Mouse (Mus musculus): ENCODE measurements around the gene Tbc1d2.

The Tbc1d2 gene

GRCm38 (mm10) chr4:46650086-46650753 is at the start of gene Tbc1d2:
Tbc1d2 (minus strand) TSS chr4:46650209.
- DNase-seq (ENCODE audit: low spot score): peak; percentile 95

GRCm38 (mm10) chr4:46696467-46696866 is 46.5 kb upstream of the Tbc1d2 start:
- no peak for DNase-seq (ENCODE audit: low spot score)

GRCm38 (mm10) chr4:46690565-46690964 is 40.6 kb upstream of the Tbc1d2 start:
- DNase-seq (ENCODE audit: low spot score): no peak

- no peak for DNase-seq (ENCODE audit: low spot score)
Measured at GRCm38 (mm10) chr4:46690023-46690420, 40.0 kb upstream of the Tbc1d2 start.

- peak; percentile 44 for DNase-seq (ENCODE audit: low spot score)
Measured at GRCm38 (mm10) chr4:46689397-46690022, 39.5 kb upstream of the Tbc1d2 start.

GRCm38 (mm10) chr4:46688213-46688832 is 38.3 kb upstream of the Tbc1d2 start:
- no peak for DNase-seq (ENCODE audit: low spot score)

- no peak for DNase-seq (ENCODE audit: low spot score)
Measured at GRCm38 (mm10) chr4:46684160-46684559, 34.2 kb upstream of the Tbc1d2 start.

- DNase-seq (ENCODE audit: low spot score): no peak
Measured at GRCm38 (mm10) chr4:46676646-46677045, 26.6 kb upstream of the Tbc1d2 start.

GRCm38 (mm10) chr4:46675992-46676391 is 26.0 kb upstream of the Tbc1d2 start:
- no peak for DNase-seq (ENCODE audit: low spot score)

GRCm38 (mm10) chr4:46675272-46675785 is 25.3 kb upstream of the Tbc1d2 start:
- DNase-seq (ENCODE audit: low spot score): no peak

GRCm38 (mm10) chr4:46668620-46669019 is 18.6 kb upstream of the Tbc1d2 start:
- DNase-seq (ENCODE audit: low spot score): no peak

- no peak for DNase-seq (ENCODE audit: low spot score)
Measured at GRCm38 (mm10) chr4:46666420-46666819, 16.4 kb upstream of the Tbc1d2 start.

GRCm38 (mm10) chr4:46665371-46665774 is 15.4 kb upstream of the Tbc1d2 start:
- peak; percentile 26 for DNase-seq (ENCODE audit: low spot score)

- peak; percentile 55 for DNase-seq (ENCODE audit: low spot score)
Measured at GRCm38 (mm10) chr4:46664123-46665009, 14.4 kb upstream of the Tbc1d2 start.

- no peak for DNase-seq (ENCODE audit: low spot score)
Measured at GRCm38 (mm10) chr4:46661433-46661832, 11.4 kb upstream of the Tbc1d2 start.

GRCm38 (mm10) chr4:46658946-46659345 is 8.9 kb upstream of the Tbc1d2 start:
- no peak for DNase-seq (ENCODE audit: low spot score)

GRCm38 (mm10) chr4:46657116-46657515 is 7.1 kb upstream of the Tbc1d2 start:
- DNase-seq (ENCODE audit: low spot score): peak; percentile 43

- no peak for DNase-seq (ENCODE audit: low spot score)
Measured at GRCm38 (mm10) chr4:46655956-46656355, 5.9 kb upstream of the Tbc1d2 start.

GRCm38 (mm10) chr4:46655298-46655697 is 5.3 kb upstream of the Tbc1d2 start:
- no peak for DNase-seq (ENCODE audit: low spot score)

- no peak for DNase-seq (ENCODE audit: low spot score)
Measured at GRCm38 (mm10) chr4:46649161-46649560, 848 bp downstream of the Tbc1d2 start.

GRCm38 (mm10) chr4:46643676-46644112 is 6.3 kb downstream of the Tbc1d2 start:
- no peak for DNase-seq (ENCODE audit: low spot score)
